Mouse (Mus musculus) CD4-positive, CD25-positive, alpha-beta regulatory T cell, adult 9 weeks (primary cell): Measurements from ENCODE around the gene Pip5k1a. TPM values are rescaled to one million over a fixed set of nuclear protein-coding genes. Genes with fewer than 3 reads are reported as not detected.

Experiments used
- polyA plus RNA-seq: library from polyadenylated mRNA; unstranded; fragments of 100-300 nt; shearing (Covaris generic); gene quantifications from one replicate; pipeline ENCODE4 v1.2.1, GENCODE M21; 2017

Gene Pip5k1a
- polyA plus RNA-seq, result 36.5 TPM

DNA sequence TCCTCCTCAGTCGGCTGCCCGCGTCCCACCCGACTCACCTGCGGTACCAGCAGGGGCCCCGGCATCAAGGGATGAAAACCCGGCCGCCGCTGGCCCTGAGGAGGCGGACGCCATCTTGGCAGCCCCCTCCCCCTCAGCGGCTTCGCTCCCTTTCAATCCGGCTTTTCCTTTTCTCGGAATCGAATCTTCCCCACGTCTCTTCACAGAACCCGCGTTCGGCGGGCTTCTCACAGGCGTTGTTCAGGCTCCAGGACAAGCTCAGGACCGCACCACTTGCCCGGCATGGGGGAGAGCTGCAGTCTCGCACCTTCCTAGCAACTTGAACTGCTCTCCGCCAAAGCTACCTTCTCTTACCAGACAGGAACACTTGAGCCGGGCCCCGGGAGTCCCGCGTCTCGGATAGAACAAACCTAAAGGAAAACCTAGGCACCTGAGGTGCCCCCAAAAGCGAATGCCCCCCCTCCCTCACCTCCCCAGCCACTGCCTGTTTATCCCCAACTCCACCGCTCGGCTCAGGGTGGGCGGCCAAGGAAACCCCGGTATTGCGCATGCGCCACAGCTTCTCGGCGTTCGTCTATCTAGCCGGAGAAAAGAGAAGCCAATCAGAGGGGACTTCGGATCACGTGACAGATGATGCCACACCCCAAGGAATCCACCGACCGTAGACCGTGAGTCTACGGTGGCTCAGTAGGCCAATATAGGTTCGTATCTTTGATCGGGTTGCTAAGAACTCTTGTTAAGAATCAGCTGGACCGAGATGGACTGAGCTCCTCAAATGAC lies at the start of gene Pip5k1a:
Gene Pip5k1a, minus strand, starts transcription at position 593 of the 780 bp plus-strand sequence.

DNA sequence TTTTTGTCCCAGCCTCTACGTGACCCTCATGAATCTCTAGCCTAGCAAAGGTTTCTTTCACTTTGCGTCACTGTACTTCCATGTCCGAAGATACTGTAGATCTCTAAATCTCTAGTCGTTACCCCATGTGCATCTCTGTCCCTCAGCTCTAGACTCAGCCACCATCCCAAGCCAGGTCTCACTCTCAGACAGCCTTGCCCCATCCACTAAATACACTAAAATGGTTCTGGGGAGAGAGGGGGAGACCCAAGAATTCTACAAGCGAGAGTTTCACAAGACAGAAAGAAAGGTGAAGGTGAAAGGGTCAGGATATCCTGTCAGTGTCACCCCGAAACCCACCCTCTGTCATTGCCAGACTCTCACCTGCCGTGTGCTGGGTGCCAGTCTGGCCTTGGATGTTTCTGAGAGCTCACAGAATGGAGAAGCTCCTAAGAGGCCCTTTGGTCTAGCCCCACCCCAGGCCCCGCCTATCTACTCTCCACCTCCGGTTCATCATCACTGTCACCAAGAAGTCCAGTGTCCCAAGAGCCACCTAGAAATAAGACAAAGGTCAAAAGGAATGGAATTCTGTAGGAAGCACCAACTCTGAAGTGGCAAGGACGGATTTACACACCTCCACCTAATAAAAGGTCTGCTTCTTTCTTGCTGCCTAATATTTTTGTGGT lies 35.4 kb upstream of the Pip5k1a start, which contains the start of gene Tnfaip8l2:
Gene Tnfaip8l2, minus strand, starts transcription at position 409 of the 665 bp plus-strand sequence.

GRCm38 (mm10) chr3:95133680-95134101 lies 27.0 kb upstream of the Pip5k1a start, which contains the start of the genes Scnm1 and Lysmd1:
Gene Scnm1 (minus strand): TSS chr3:95134011.
Gene Lysmd1 (plus strand): TSS chr3:95134088.

DNA sequence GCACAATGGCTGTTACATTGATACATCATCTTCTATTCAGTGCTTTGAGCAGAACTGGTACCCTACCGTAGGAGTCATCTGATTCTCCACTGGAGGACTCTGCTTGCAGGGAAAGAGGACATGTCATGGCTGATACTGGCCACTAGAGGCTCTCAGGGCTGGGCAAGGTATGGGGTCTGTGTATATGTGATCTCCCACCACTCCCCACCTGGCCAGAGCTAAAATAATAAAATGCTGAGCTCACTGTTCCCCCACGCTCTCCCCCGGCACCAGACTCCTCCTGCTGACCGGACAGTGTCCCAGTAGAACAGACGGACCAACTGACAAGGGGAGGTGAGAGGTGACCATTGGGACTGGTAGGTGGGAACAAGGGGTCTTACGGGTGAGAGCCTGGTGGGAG lies 17.5 kb upstream of the Pip5k1a start, which contains the start of gene Tmod4:
Gene Tmod4, plus strand, starts transcription at position 231 of the 400 bp plus-strand sequence.

GRCm38 (mm10) chr3:95110911-95111726 lies 4.4 kb upstream of the Pip5k1a start, which contains the start of gene Vps72:
Gene Vps72 (plus strand): TSS chr3:95111022.

GRCm38 (mm10) chr3:95042166-95042837 lies 64.4 kb downstream of the Pip5k1a start, which contains the start of gene Psmd4:
Gene Psmd4 (minus strand): TSS chr3:95042614.

DNA sequence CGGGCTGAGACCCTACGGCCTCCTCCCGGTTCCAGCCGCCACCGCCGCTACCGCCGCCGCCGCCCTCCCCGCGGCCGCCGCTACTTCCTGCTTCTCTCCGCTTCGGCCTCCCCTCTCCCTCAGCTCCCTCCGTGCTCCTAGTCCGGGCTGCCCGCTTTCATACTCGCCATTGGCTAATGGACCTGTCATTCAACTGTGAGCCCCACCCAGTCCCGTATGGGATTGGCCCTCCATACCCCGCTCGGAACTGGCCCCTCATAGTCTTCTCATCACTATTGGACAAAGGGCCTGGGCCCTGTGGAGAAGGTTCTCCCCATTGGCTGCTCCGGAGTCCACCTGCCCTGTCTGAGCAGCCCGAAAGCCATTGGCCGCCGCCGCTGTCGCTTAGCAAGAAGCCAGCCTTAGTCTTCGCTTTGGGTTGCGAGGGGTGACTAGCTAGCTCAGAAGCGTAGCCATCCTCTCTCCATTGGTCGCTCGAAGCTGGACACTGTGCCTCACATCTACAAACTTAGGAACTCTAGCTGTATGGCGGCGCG lies 91.3 kb downstream of the Pip5k1a start, which contains the start of gene Zfp687:
Gene Zfp687, minus strand, starts transcription at position 112 of the 536 bp plus-strand sequence.

Other genes with a start within 250 kb of the Pip5k1a start
- gene Psmb4, start 220.0 kb downstream of the Pip5k1a start, polyA plus RNA-seq, result 386 TPM
- gene Selenbp1, start 173.9 kb downstream of the Pip5k1a start, polyA plus RNA-seq, result 4.8 TPM
- 13.5 TPM for gene Rfx5, start 152.9 kb downstream of the Pip5k1a start, polyA plus RNA-seq
- 10.3 TPM for gene Pi4kb, start 132.2 kb downstream of the Pip5k1a start, polyA plus RNA-seq
- 82.6 TPM for gene Zfp687, start 91.5 kb downstream of the Pip5k1a start, polyA plus RNA-seq
- 335 TPM for gene Psmd4, start 64.3 kb downstream of the Pip5k1a start, polyA plus RNA-seq
- gene Vps72, start 4.1 kb upstream of the Pip5k1a start, polyA plus RNA-seq, result 115 TPM
- 3.1 TPM for gene Tmod4, start 17.5 kb upstream of the Pip5k1a start, polyA plus RNA-seq
- 121 TPM for gene Scnm1, start 27.1 kb upstream of the Pip5k1a start, polyA plus RNA-seq
- gene Lysmd1, start 27.2 kb upstream of the Pip5k1a start, polyA plus RNA-seq, result 38.7 TPM
- 310 TPM for gene Tnfaip8l2, start 35.4 kb upstream of the Pip5k1a start, polyA plus RNA-seq
- 0.24 TPM for gene Sema6c, start 53.5 kb upstream of the Pip5k1a start, polyA plus RNA-seq
- gene Gabpb2, start 111.0 kb upstream of the Pip5k1a start, polyA plus RNA-seq, result 38.0 TPM
- gene Cdc42se1, start 121.8 kb upstream of the Pip5k1a start, polyA plus RNA-seq, result 512 TPM
- gene Mllt11, start 125.2 kb upstream of the Pip5k1a start, polyA plus RNA-seq, result 9.7 TPM
- gene Gm128, start 134.7 kb upstream of the Pip5k1a start, polyA plus RNA-seq, result 1.6 TPM
- not detected for gene Bnipl, start 144.3 kb upstream of the Pip5k1a start, polyA plus RNA-seq
- 28.5 TPM for gene Mindy1, start 174.4 kb upstream of the Pip5k1a start, polyA plus RNA-seq
- gene Prune1, start 175.1 kb upstream of the Pip5k1a start, polyA plus RNA-seq, result 8.7 TPM
- gene Anxa9, start 200.2 kb upstream of the Pip5k1a start, polyA plus RNA-seq, result 0.60 TPM
- gene Cers2, start 207.9 kb upstream of the Pip5k1a start, polyA plus RNA-seq, result 305 TPM